In the genomic region with DNA sequence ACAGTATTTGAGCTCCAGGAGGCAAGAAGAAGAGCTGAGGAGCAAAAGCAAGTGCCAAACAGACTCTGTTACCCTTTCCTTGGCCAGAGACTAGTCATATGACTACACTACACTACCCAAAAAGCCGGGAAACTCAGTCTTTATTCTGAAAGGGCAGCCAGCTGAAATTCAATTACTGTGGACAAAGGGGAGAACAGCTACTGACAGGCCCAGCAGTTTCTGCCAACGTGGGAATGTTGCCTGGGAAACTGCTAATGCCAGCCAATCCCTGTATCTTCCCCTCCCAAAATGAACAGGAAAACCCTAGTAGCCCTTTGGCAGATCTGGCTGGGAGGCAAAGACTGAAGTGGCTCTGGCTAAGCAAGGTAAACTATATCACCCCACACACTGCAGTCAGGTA, we compare ENCODE assay signal across 15 mouse cellular contexts. TPM values are rescaled to one million over a fixed set of nuclear protein-coding genes. Genes with fewer than 3 reads are reported as not detected.
DNase-seq lines count a peak whose midpoint lies in the region; ATAC-seq and TF ChIP-seq lines count a peak whose summit lies in the region.
"Had no signal": no experiment of that assay in that cellular context is flagged by ENCODE, and none has a peak within 500 bp of the region (broad histone marks: within the 10 kb centered on the region; RNA-seq: fewer than 3 reads in every experiment).

No protein-coding gene starts in this region.

- H3K27ac ChIP-seq in layer of hippocampus, adult 2 months = peak overlapping the region; percentile 79
- H3K27ac ChIP-seq in midbrain, embryonic 15.5 days = peak overlapping the region; percentile 58
- H3K27ac ChIP-seq: intestine, embryonic 15.5 days; liver, embryonic 15.5 days had no signal

- H3K4me3 ChIP-seq in layer of hippocampus, adult 2 months = no peak overlapping the region
- no peak overlapping the region for H3K4me3 ChIP-seq in midbrain, embryonic 15.5 days
- H3K4me3 ChIP-seq: intestine, embryonic 15.5 days; liver, embryonic 15.5 days; megakaryocyte, embryonic 14.5 days had no signal

- peak; percentile 56; the same call in 1 of the 2 replicates for ATAC-seq in midbrain, embryonic 15.5 days (replicated peaks)
- ATAC-seq: intestine, embryonic 15.5 days had no signal

- H3K9me3 ChIP-seq in midbrain, embryonic 15.5 days = no peaks in the 10 kb centered on the region
- H3K9me3 ChIP-seq: G1E; intestine, embryonic 15.5 days; liver, embryonic 15.5 days; megakaryocyte, embryonic 14.5 days had no signal

- no peaks in the 10 kb centered on the region for H3K4me1 ChIP-seq in midbrain, embryonic 15.5 days
- H3K4me1 ChIP-seq: intestine, embryonic 15.5 days had no signal

- TF ChIP-seq CTCF in layer of hippocampus, adult 2 months (conservative IDR thresholded peaks at IDR 0.05) = no peak

- H3K4me2 ChIP-seq in midbrain, embryonic 15.5 days = no peak overlapping the region
- H3K4me2 ChIP-seq: intestine, embryonic 15.5 days; liver, embryonic 15.5 days had no signal

- peak; percentile 27 for DNase-seq in cerebellum, adult 11-12 months
- DNase-seq in cerebellum, adult 8-10 months = no peak
- peak; percentile 55 to 72 for DNase-seq in cerebellum, postnatal 10 days
- DNase-seq in layer of hippocampus, adult 2 months (ENCODE audit: low spot score in 2 of 2) = peak; percentile 45 to 81
- DNase-seq in heart, postnatal 10 days = no peak
- no peak for DNase-seq in spleen, adult 12 weeks (ENCODE audit: low spot score)
- no peak for DNase-seq in embryo, embryonic 10 days (ENCODE audit: low spot score)
- DNase-seq: adrenal gland, adult 2 months had no signal

- no peak overlapping the region for H3K9ac ChIP-seq in midbrain, embryonic 15.5 days
- H3K9ac ChIP-seq: intestine, embryonic 15.5 days; liver, embryonic 15.5 days had no signal

- H3K27me3 ChIP-seq in midbrain, embryonic 15.5 days (replicated peaks) = no peaks in the 10 kb centered on the region
- H3K27me3 ChIP-seq: intestine, embryonic 15.5 days; liver, embryonic 15.5 days had no signal

- H3K36me3 ChIP-seq in midbrain, embryonic 15.5 days (replicated peaks) = no peaks in the 10 kb centered on the region
- H3K36me3 ChIP-seq: intestine, embryonic 15.5 days; liver, embryonic 15.5 days had no signal

- WGBS in midbrain, embryonic 15.5 days = 9% methylated on average over 2 of the region's 2 CpGs

- intact Hi-C loops in heart, postnatal 10 days (cut with DNase I) = no loop called here

RNA-seq across cellular contexts. Expression of gene Htr6, which starts 51.0 kb away (rescaled TPM):
- 1 to 10 TPM; 7.3 to 7.6 TPM for total RNA-seq in layer of hippocampus, adult 2 months (2021)
- polyA plus RNA-seq in midbrain, embryonic 15.5 days (2015; fragmentation: Nextera tagmentation; extraction: Ambion mirVana) = 0.50 and 0.56 TPM in 2 replicates
- total RNA-seq in heart, postnatal 10 days (2021) = not detected
- total RNA-seq: common myeloid progenitor, adult 5-6 weeks; G1E had no signal
- polyA plus RNA-seq: G1E; liver, embryonic 15.5 days had no signal

RNA-seq across cellular contexts. Expression of gene Tmco4, which starts 51.7 kb away (rescaled TPM):
- total RNA-seq in layer of hippocampus, adult 2 months (2021) = 1 to 10 TPM; 1.6 to 4.2 TPM
- 0.64 and 0.75 TPM in 2 replicates for polyA plus RNA-seq in midbrain, embryonic 15.5 days (2015; fragmentation: Nextera tagmentation; extraction: Ambion mirVana)
- 10 to 100 TPM; 12.7 to 13.9 TPM for total RNA-seq in heart, postnatal 10 days (2021)

RNA-seq across cellular contexts. Expression of gene Rnf186, which starts 57.5 kb away (rescaled TPM):
- total RNA-seq in layer of hippocampus, adult 2 months (2021) = not detected
- 0.58 TPM in 1 of 2 replicates, not detected in the other for polyA plus RNA-seq in midbrain, embryonic 15.5 days (2015; fragmentation: Nextera tagmentation; extraction: Ambion mirVana)
- not detected for total RNA-seq in heart, postnatal 10 days (2021)
- total RNA-seq: adrenal gland, adult 2 months; common myeloid progenitor, adult 5-6 weeks; left cerebral cortex, adult 18-20 months had no signal
- polyA plus RNA-seq: G1E had no signal

Comparison
In these comparisons a context has a peak if more than half of its experiments do, and no peak if none do; other contexts are left out.
1. DNase-seq: peak in cerebellum, adult 11-12 months (single experiment), cerebellum, postnatal 10 days (2 of 2) and layer of hippocampus, adult 2 months (2 of 2); none in cerebellum, adult 8-10 months (single experiment), heart, postnatal 10 days (0 of 2), spleen, adult 12 weeks (single experiment) and embryo, embryonic 10 days (single experiment).
2. RNA of gene Htr6, which starts 51.0 kb away (total RNA-seq): 7.3 to 7.6 TPM in layer of hippocampus, adult 2 months; not detected in heart, postnatal 10 days; every median in the first group is over 4 times any median in the second.